Mouse (Mus musculus) MEL (cell line): ENCODE measurements around the gene Dus1l.

Experiments used
- GATA1 ChIP-seq: IDR thresholded peaks from 2 replicates; pipeline ENCODE4 v1.6.1; 2011; ENCODE audit warnings: low read depth, low read length, improper control_type of control experiment
- MEF2A ChIP-seq: IDR thresholded peaks from 2 replicates; pipeline ENCODE4 v1.6.1; 2014; ENCODE audit warnings: low read depth, mild to moderate bottlenecking, inconsistent platforms, low read length, improper control_type of control experiment; ENCODE audit not compliant: poor library complexity, insufficient replicate concordance, severe bottlenecking; ENCODE audit errors: extremely low read depth
- MYC ChIP-seq: IDR thresholded peaks from 2 replicates; pipeline ENCODE4 v1.6.1; 2011; ENCODE audit warnings: low read depth, mild to moderate bottlenecking, low read length, improper control_type of control experiment, moderate library complexity
- POLR2A ChIP-seq, 2 experiments: IDR thresholded peaks; 2 replicates each; pipeline ENCODE4 v1.6.1; 2011 to 2012; ENCODE audit warnings: low read length in 2 of 2, mild to moderate bottlenecking in 2 of 2, control low read depth in 1 of 2, improper control_type of control experiment in 1 of 2, low read depth in 1 of 2, moderate library complexity in 1 of 2; ENCODE audit not compliant: control insufficient read depth in 1 of 2, insufficient read depth in 1 of 2, poor library complexity in 1 of 2
- SMC3 ChIP-seq: IDR thresholded peaks from 2 replicates; pipeline ENCODE4 v1.6.1; 2011; ENCODE audit warnings: low read depth, low read length, improper control_type of control experiment

DNA sequence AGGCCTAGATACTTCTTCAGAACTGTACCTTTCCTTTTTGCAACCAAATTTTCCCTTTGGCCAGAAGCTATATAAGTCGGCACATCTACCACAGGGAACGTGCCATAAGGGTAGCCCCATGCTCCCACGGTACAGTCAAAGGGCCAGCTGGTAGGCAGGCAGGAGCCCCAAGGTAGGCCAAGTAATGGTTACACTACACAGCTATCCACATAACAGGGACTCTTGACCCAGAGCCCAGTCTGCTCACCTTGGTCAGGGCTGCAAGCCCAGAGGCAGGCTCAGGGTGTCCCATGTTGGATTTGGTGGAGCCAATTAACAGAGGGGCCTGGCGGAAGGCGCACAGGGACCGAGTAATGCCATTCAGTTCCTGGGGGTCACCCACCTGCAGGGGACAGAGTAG lies 23.4 kb upstream of the Dus1l start:
- TF ChIP-seq POLR2A (IDR thresholded peaks at IDR 0.05; ENCODE audit: control insufficient read depth in 1 of 2, insufficient read depth in 1 of 2, low read depth in 1 of 2, low read length in 2 of 2, poor library complexity in 1 of 2) (no peak; a peak in 1 of 4 replicates), MEF2A (no peak), SMC3 (no peak), MYC (no peak), GATA1 (no peak)
